Mouse (Mus musculus) layer of hippocampus, adult 2 months (tissue): ENCODE measurements around the gene Gstz1. TPM values are rescaled to one million over a fixed set of nuclear protein-coding genes. Genes with fewer than 3 reads are reported as not detected.
"Not testable (repeated sequence)": the region's sequence is repeated elsewhere in the genome, so short reads cannot be mapped to it uniquely, and the experiment has no call there.

Source experiments
- DNase-seq, 2 experiments: peaks; one replicate each; pipeline ENCODE4 v3.0.0; 2022; ENCODE audit warnings: low spot score in 2 of 2
- H3K27ac ChIP-seq: fragments of 200-600 bp; 2 replicates; pipeline ENCODE4 v1.8.1; 2022
- H3K4me3 ChIP-seq: fragments of 200-600 bp; 2 replicates; pipeline ENCODE4 v1.8.1; 2022; ENCODE audit warnings: mild to moderate bottlenecking
- CTCF ChIP-seq: fragments of 200-600 bp; conservative IDR thresholded peaks from 2 replicates; pipeline ENCODE4 v1.8.1; 2022; ENCODE audit warnings: antibody characterized with exemption, mild to moderate bottlenecking, moderate library complexity
- total RNA-seq, 2 experiments: library from RNA; stranded (reverse); gene quantifications; 2 replicates each; pipeline ENCODE4 v1.2.3; 2021

Gstz1 gene
- total RNA-seq, 2 experiments from 2014 or later: 48.7 to 50.9 TPM

DNA sequence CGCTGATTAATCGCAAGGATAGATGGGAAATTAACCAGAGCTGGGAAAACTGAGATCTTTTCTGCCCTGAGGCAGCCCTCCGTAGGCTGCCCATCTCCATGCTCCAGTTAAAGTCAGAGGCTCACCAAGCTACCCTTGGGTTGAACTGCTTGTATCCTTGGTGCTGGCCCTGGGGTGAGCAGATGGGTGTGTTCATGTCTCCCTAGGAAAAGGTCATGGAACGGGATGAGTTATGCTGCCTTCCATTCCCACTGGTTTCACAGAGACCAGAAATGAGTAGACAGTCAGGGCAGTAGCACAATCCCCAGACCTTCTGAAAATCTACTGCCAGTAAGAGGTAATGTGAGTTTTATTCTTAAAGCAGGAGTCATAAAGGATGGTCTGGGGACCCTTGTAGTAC lies 30.7 kb downstream of the Gstz1 start:
- no peak for TF ChIP-seq CTCF
- no peak for DNase-seq
- Histone ChIP-seq H3K4me3 (no peak overlapping the region), H3K27ac (no peak overlapping the region)

- DNase-seq: no peak
- H3K27ac ChIP-seq: no peak overlapping the region
- H3K4me3 ChIP-seq: no peak overlapping the region
- TF ChIP-seq CTCF: no peak
Observed at GRCm38 (mm10) chr12:87193008-87193407, 46.0 kb downstream of the Gstz1 start.

DNA sequence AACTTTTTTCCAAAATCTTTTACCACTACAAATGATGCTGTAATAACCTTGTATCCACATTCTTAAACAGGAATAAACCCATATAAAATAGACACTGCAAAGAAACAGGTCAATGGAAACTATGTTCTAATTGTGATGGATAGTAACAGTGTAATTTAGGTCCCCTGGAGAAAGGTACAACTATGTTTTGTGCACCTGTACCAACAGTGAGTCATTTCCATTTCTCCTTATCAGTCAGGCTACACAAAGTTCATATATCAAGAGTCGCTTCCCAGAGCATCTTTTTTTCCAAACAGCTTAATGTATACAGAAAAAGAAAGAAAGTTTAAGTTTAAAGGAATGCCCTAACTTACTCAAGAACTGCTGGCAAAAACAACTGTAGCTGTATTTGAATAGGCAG lies 48.1 kb downstream of the Gstz1 start:
- Histone ChIP-seq H3K4me3 (no peak overlapping the region), H3K27ac (no peak overlapping the region)
- no peak for TF ChIP-seq CTCF
- DNase-seq: no peak

- no peak for DNase-seq
- Histone ChIP-seq H3K4me3 (no peak overlapping the region), H3K27ac (no peak overlapping the region)
- TF ChIP-seq CTCF: no peak
Observed at GRCm38 (mm10) chr12:87196310-87196709, 49.3 kb downstream of the Gstz1 start.

DNA sequence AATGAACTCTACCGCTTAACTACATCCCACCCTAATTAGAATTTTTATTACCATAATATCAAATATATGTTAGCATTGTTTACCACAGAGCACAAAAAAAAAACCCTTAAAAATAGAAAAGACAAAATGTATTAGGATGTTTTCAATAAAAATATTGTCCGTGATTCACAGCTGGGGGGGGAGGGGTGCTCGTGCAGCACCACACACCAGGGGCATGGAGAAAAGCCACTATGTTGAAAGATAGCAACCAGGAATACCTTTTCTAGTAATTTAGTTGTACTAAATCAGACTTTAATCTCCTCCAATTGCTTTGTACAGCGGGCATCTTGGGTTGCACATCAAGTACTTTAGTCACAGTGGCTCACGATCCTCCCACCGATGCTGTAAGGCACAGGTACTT lies 51.8 kb downstream of the Gstz1 start:
- peak overlapping the region; percentile 80 for H3K4me3 ChIP-seq
- H3K27ac ChIP-seq: peak overlapping the region; percentile 96
- no peak for DNase-seq
- no peak for TF ChIP-seq CTCF

- no peak for TF ChIP-seq CTCF
- Histone ChIP-seq H3K4me3 (peak within 1 kb of the TSS; percentile 80), H3K27ac (peak within 1 kb of the TSS; percentile 96)
- DNase-seq: peak in 1 of 2 experiments; percentile 23
Observed at GRCm38 (mm10) chr12:87199206-87199972, 52.4 kb downstream of the Gstz1 start, which contains the start of gene Samd15. Samd15 (plus strand) TSS chr12:87199723.

DNA sequence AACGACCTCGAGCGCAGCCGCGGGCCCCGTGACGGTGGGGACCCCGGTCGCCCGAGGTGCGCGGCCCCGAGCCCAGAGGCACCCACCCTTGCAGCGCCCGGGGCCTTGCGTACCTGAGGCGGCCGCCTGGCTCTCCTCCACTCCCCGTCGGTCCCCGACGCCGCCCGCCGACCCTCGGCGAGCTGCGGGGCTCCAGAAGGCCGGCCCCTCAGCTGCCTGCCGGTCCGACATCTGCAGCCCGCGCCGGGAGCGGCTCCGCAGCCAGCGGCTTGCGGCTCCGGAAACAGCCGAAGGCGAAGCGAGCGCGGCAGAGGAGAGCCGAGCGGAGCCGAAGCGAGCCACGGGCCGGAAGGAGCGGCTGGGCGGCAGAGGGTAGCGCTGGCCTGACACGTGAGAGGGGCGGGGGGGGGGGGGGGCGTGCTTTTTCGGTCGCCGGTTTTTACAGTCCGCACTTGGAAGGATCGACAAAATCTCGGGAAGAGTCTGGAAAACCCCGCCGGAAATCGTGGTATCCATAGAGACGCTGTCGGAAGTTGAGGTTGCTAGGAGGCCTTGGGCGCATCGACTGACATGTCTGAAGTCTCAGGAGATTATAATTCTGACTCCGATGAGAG lies 53.1 kb downstream of the Gstz1 start, which contains the start of gene Tmed8:
Gene Tmed8, minus strand, starts transcription at position 482 of the 614 bp plus-strand sequence.
- H3K4me3 ChIP-seq: peak within 1 kb of the TSS; percentile 80
- H3K27ac ChIP-seq: peak within 1 kb of the TSS; percentile 96
- TF ChIP-seq CTCF: no peak
- DNase-seq: peak; percentile 72 to 81

GRCm38 (mm10) chr12:87201694-87202093 lies 54.7 kb downstream of the Gstz1 start:
- H3K27ac ChIP-seq: no peak overlapping the region
- no peak for TF ChIP-seq CTCF
- DNase-seq: no peak
- no peak overlapping the region for H3K4me3 ChIP-seq

DNA sequence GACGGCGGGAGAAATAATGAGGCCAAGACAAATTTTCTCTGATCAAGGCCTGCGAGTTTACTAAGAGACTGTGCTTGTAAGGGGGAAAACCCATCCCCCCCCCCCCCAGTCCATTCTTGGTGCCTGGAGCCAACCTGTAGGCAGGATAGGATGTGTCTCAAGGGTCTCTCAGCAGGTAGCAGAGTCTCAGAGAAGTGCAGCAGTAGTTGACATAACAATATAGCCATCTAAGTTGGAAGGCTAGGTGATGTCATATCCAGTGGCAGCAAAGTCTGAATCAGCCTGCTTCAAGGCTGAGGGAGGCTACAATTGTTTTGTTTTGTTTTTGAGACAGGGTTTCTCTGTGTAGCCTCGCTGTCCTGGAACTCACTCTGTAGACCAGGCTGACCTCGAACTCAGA lies 58.8 kb downstream of the Gstz1 start:
- H3K4me3 ChIP-seq, DNase-seq, H3K27ac ChIP-seq: not testable (repeated sequence)

- TF ChIP-seq CTCF: no peak
- Histone ChIP-seq H3K4me3 (no peak overlapping the region), H3K27ac (no peak overlapping the region)
- DNase-seq: no peak
Observed at GRCm38 (mm10) chr12:87212844-87213606, 66.1 kb downstream of the Gstz1 start.

Other genes starting within 250 kb of the Gstz1 start
- gene Cipc, start 200.1 kb upstream of the Gstz1 start, total RNA-seq: 10 to 100 TPM; 73.4 to 83.6 TPM
- 1 to 10 TPM; 8.6 to 9.0 TPM for gene Zdhhc22, start 156.7 kb upstream of the Gstz1 start, total RNA-seq
- 10 to 100 TPM; 38.1 to 39.3 TPM for gene Tmem63c, start 125.8 kb upstream of the Gstz1 start, total RNA-seq
- 1 to 10 TPM; 1.9 to 2.5 TPM for gene Ngb, start 44.6 kb upstream of the Gstz1 start, total RNA-seq
- 10 to 100 TPM; 16.4 to 16.5 TPM for gene Pomt2, start 803 bp downstream of the Gstz1 start, total RNA-seq
- 1 to 10 TPM; 3.5 to 4.8 TPM for gene Samd15, start 52.6 kb downstream of the Gstz1 start, total RNA-seq
- gene Tmed8, start 53.3 kb downstream of the Gstz1 start, total RNA-seq: 10 to 100 TPM; 25.6 to 26.4 TPM
- 1 to 10 TPM; 1.7 to 2.0 TPM for gene Noxred1, start 91.6 kb downstream of the Gstz1 start, total RNA-seq
- gene Vipas39, start 119.1 kb downstream of the Gstz1 start, total RNA-seq: 10 to 100 TPM; 58.2 to 64.0 TPM
- 100 to 1,000 TPM; 174 to 176 TPM for gene Ahsa1, start 119.3 kb downstream of the Gstz1 start, total RNA-seq
- gene Ism2, start 152.5 kb downstream of the Gstz1 start, total RNA-seq: under 1 TPM; 0.32 to 0.33 TPM
- gene Sptlc2, start 241.2 kb downstream of the Gstz1 start, total RNA-seq: 10 to 100 TPM; 26.0 to 33.8 TPM